Mouse (Mus musculus): ENCODE results near the gene Golt1a. TPM values are rescaled to one million over a fixed set of nuclear protein-coding genes. Genes with fewer than 3 reads are reported as not detected.

Golt1a gene
- total RNA-seq (2021): 1 to 10 TPM in 1 of 2 experiments, under 1 TPM in 1; 0.96 to 1.2 TPM
- long read RNA-seq, experiment 1: 0 reads
- long read RNA-seq, experiment 2: 0 reads

GRCm38 (mm10) chr1:133309652-133310267, at the start of gene Golt1a:
Gene Golt1a, plus strand, starts transcription at chr1:133309800.
- no peak for DNase-seq (ENCODE audit: low spot score in 2 of 2)

DNA sequence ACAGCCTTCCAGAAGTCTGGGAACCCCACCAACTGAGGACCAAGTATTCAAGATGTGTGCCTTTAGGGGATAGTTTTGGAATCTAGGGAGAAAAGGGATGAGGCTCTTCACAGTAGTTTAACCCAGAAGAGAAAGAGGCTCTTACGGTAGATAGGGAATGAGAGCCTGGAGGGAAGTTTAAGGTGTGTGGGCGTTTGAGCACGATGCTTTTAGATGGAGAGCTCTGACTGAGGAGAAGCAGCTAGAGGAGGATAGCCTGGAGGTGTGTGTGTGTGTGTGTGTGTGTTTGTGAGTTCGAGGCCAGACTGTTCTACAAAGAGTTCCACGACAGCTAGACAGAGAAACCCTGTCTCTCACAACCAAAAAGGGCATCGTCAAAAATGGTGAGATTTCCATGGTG, 47.0 kb upstream of the Golt1a start:
- DNase-seq (ENCODE audit: low spot score in 2 of 2): no peak

DNA sequence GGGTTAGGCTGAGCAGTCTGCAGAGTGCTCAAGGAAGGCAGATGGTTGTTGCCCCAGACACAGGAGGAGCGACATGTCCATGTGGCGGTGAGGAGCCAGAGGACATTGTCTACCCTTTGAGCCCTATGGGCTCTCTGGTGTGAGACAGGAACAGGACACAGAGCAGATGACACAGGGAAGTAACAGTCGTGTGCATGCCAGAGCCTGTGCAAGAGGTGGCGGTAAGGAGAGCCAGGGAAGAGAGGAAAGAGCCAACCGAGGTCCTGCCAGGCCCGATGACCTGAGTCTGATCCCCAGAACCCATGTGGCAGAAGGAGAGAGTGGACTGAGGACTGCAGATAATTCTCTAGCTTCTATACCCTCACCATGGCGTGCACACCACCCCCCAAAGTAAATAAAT, 46.5 kb upstream of the Golt1a start:
- DNase-seq (ENCODE audit: low spot score in 2 of 2): no peak

DNA sequence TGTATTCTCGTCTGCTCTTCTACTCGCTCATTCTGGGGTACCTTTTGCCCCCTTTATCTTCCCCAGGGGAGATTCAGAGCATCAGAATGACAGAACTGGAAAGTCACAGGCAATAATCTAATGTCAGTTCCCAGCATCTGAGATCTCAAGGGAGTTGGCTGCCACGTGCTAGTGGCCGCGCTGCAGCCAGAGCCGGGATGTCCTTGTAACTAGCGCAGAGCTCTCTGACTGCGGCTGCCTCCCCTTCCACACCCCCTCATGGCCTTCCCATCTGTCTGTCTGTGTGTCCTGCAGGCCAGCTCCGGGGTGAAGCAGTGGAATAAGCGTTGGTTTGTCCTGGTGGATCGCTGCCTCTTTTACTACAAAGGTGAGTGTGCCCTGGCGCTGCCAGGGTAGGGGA, 45.2 kb upstream of the Golt1a start:
- no peak for DNase-seq (ENCODE audit: low spot score in 2 of 2)

GRCm38 (mm10) chr1:133265114-133265766, 44.4 kb upstream of the Golt1a start:
- no peak for DNase-seq (ENCODE audit: low spot score in 2 of 2)

- DNase-seq (ENCODE audit: low spot score in 2 of 2): no peak
Measured at GRCm38 (mm10) chr1:133267094-133267493, 42.5 kb upstream of the Golt1a start.

- DNase-seq (ENCODE audit: low spot score in 2 of 2): no peak
Measured at GRCm38 (mm10) chr1:133267813-133268492, 41.6 kb upstream of the Golt1a start.

DNA sequence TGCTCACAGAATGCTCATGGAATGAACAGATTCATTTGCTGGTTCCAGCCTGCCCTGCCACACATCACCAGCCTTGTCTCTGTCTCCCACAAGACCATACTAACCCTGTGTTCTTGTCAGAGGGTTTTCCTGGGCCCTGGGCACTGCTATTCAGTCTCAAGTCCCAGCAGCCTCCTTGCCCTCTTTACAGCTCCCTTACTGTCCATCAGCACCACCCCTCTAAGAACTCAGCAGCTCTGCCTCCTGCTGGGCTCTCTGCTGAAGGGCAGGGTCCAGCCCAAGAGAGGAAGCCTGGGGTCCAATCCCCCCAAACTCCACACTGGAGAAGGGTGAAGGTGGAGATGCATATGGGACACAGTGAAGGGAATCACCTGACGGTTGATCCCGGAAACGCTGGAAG, 41.1 kb upstream of the Golt1a start:
- DNase-seq (ENCODE audit: low spot score in 2 of 2): no peak

DNA sequence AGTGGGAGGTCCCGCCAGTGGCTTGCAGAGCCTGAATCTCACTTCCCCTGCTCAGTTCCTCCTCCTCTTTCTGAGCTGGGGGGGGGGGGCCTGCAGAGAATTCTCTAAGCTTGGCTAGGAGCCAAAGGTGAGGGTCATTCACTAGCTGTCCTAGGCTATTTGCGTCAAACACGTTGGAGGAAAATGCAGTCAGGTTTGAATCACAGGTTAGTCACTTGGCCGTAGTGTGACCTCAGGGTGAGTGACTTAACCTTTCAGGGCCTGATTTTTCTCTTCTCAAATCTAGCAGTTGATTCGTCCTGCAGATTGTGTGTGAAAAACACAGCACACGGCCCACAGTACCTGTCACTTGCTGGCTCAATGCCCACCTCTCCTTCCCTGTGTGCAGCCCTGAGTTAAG, 39.3 kb upstream of the Golt1a start:
- DNase-seq (ENCODE audit: low spot score in 2 of 2): no peak

GRCm38 (mm10) chr1:133274163-133274562, 35.4 kb upstream of the Golt1a start:
- no peak for DNase-seq (ENCODE audit: low spot score in 2 of 2)

- DNase-seq (ENCODE audit: low spot score in 2 of 2): no peak
Measured at GRCm38 (mm10) chr1:133276983-133277382, 32.6 kb upstream of the Golt1a start.

DNA sequence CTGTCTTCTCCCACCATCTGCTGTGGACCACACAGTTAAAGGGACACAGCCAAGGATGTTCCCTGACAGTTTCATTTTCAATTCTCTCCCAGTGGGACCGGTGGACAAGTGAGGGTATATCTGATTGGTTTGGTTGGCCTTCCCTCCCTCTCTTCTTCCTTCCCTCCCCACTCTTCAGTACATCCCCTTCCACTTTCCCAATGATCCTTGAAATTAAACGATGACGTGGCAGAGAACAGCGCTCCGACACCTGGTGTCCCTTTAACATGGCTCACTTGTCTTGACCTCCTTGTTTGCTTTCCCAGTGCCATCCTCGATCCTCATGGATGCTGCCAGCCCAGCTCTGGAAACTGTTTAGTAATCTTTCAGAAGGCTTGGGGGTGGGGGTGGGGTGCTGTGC, 31.1 kb upstream of the Golt1a start:
- DNase-seq (ENCODE audit: low spot score in 2 of 2): no peak

DNA sequence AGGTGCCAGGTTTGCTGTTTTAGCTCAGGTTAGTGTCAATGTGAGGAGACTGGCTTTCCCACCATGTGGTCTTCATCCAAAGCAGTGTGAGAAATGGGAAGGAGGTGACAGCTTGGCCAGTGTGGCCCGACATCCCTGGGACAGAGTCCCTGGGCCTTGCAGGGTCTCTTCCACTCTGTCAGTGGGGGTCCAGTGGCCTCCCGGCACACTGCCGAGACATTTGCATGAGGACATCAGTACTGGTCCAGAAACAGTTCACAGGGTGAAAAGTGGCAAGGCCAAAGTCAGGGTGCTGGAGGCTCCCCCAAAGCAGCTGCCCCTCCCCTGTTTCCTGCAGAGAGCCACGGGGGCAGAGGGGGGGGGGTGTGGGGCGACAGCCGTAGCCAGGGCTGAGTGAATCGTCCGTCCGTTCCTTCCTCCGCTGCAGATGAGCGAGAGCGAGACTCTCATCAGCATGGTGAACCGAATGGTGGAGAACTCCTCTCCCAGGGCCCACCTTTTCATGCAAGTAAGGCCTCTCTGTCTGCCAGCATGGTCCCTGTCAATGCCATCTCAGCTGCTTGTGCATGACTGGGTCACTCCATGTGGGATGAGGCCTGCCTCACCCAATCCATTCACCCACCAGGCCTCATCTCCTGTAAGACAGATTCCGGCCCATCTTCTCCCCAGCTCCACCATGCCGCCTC, 30.5 kb upstream of the Golt1a start:
- no peak for DNase-seq (ENCODE audit: low spot score in 2 of 2)

GRCm38 (mm10) chr1:133279632-133280093, 29.9 kb upstream of the Golt1a start:
- DNase-seq (ENCODE audit: low spot score in 2 of 2): no peak

DNA sequence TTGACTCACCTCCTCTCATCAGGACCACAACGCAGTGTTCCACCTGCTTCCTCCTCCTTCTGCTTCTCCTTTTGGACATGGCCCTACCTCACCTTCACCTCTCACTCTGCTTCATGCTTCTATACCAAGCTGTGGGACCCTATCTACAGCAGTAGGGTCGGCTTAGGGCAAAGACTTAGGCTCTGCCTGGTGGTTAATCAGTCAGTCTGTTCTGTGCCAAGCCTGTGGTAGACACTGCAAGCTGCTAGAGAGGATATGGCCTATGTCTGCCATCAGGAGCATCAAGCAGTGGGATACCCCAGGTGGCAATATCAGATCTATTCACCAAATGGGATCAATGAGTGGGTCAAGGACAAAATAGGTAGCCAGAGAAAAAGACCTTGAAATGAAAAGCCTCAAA, 29.1 kb upstream of the Golt1a start:
- no peak for DNase-seq (ENCODE audit: low spot score in 2 of 2)

DNA sequence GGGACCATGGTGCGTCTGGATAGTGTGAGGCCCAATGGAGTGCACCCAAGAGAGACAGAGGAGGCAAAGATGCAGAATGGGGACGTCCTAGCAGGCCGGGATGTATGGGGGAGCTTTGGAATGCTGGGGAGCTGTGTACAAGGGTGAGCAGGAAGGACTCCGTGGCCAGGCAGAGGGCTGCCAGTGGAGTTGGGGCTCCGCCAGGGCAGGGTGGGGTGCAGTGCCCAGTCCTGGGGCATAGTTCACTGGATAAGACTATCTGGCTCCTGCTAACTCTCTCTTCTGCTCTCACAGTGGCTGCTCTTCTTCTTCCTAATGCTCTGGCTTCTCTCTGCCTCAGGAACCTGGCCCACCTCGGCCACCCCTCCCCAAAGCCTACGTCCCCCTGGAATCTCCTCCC, 23.7 kb upstream of the Golt1a start:
- no peak for DNase-seq (ENCODE audit: low spot score in 2 of 2)

DNA sequence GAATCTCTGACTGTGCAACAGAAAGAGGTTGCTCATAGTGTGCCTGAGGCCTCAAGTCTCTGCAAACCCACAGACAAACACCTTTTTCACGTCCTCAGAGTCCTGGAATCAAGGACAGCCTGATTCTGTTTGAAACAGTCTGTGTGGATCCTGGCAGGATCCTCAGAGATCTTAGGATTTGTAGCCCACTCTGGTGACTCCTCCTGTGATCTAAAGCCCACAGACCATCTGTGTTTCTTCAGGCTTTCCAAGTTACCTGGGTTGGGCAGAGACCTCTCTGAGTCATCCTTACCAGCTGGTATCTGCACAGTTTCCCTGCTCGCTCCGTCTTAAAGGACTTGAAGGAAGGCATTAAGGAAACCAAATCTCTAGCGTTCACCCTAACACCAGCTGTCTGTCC, 22.5 kb upstream of the Golt1a start:
- DNase-seq (ENCODE audit: low spot score in 2 of 2): no peak

DNA sequence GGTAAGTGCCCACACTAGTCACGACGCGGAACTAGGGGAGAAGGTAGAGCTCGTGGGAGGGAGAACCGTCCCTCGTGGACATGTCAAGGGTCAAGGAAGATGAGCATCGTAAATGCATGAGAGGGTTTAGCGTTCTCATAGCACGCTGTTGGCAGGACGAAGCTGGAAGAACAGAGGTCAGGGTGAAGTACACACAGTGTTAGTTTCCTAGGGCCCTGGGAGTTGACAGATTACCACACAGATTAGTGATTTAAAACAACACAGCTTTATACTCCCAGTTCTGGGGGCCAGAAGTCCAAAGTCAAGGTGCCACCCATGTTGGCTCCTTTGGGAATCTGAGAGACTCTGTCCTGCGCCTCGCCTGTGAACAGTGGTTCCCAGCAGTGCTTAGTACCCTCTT, 21.7 kb upstream of the Golt1a start:
- no peak for DNase-seq (ENCODE audit: low spot score in 2 of 2)

DNA sequence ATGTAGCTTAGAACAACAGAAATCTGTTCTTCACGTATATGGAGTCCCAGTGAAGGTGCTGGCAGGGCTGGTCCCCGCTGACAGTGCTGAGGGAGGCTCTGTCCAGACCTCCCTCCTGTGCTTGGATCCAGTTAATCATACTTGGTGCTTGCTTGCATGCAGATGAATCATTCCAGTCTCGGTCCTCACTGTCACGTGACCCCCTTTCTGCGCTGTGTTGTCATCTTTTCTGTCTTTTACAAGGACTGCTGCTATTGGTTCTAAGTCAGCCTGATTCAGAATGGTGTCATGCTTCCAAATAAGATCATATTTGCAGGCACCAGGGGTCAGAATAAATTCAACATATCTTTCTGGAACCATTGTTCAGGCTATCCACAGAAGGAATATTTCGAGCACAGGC, 17.7 kb upstream of the Golt1a start:
- no peak for DNase-seq (ENCODE audit: low spot score in 2 of 2)

DNA sequence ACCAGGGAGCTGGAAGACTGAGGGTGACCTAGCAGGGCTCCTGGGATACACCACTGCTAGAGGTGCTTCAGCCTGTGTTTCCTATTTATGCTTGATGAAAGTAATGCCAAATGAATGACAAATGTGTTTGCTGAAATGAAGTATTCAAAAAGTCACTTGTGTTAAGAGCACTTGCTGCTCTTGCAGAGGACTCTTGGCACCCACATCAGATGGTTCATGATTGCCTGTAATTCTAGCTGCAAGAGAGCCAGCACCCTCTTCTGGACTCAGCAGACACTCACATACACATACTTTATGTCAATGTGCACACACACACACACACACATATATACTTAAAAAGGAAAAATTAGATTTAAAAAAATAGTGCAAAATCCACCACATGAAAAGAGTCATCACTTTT, 17.0 kb upstream of the Golt1a start:
- DNase-seq (ENCODE audit: low spot score in 2 of 2): no peak

GRCm38 (mm10) chr1:133296376-133296775, 13.2 kb upstream of the Golt1a start:
- DNase-seq (ENCODE audit: low spot score in 2 of 2): no peak

DNA sequence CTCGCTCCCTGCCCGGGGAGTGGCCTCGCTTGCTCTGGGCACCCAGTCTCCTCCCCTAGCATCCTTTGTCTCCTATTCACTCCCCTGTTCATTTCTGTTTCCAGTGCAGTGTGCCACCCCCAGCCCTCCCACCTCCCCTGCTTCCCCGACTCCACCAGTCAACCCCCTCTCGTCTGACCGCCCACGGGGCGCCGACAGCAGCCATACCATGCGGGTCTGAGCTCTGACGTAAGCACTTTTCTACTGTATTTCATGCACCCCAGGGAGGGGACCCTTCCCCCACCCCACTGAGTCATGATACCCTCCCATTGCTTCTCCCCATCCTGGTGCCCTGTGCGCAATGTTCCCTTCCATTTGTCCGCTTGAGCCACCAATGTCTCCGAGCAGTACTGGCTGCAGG, 10.8 kb upstream of the Golt1a start:
- no peak for DNase-seq (ENCODE audit: low spot score in 2 of 2)
